Mouse (Mus musculus) heart, embryonic 16.5 days (tissue): Measurements from ENCODE around the gene Wnt10b. TPM values are rescaled to one million over a fixed set of nuclear protein-coding genes. Genes with fewer than 3 reads are reported as not detected.

Experiments
- ATAC-seq: fragments of 200-750 bp; cut with Nextera tagmentation; replicated peaks from 2 replicates; pipeline ENCODE4 v1.8.0; 2017; ENCODE audit warnings: moderate number of reproducible peaks; ENCODE audit not compliant: insufficient read depth, low FRiP score; ENCODE audit errors: extremely low read depth
- H3K27ac ChIP-seq: fragments of 300-500 bp; sonication (generic); 2 replicates; pipeline ENCODE4 v1.5.1; 2014; ENCODE audit warnings: mild to moderate bottlenecking, low read length, control low read depth, moderate library complexity
- H3K27me3 ChIP-seq: fragments of 300-500 bp; sonication (generic); 2 replicates; pipeline ENCODE4 v1.6.1; 2014; ENCODE audit warnings: low read length, mixed read lengths; ENCODE audit not compliant: control insufficient read depth, insufficient read depth
- H3K36me3 ChIP-seq: fragments of 300-500 bp; sonication (generic); 2 replicates; pipeline ENCODE4 v1.6.1; 2014; ENCODE audit not compliant: control insufficient read depth, insufficient read depth
- H3K4me1 ChIP-seq: fragments of 300-500 bp; sonication (generic); 2 replicates; pipeline ENCODE4 v1.6.1; 2014; ENCODE audit warnings: low read length, mixed read lengths; ENCODE audit not compliant: control insufficient read depth, insufficient read depth
- H3K4me2 ChIP-seq: fragments of 300-500 bp; sonication (generic); 2 replicates; pipeline ENCODE4 v1.6.1; 2014; ENCODE audit warnings: low read depth, mild to moderate bottlenecking, control low read depth, low read length
- H3K4me3 ChIP-seq: fragments of 300-500 bp; sonication (generic); 2 replicates; pipeline ENCODE4 v1.5.1; 2014; ENCODE audit warnings: mild to moderate bottlenecking, control low read depth, low read length
- H3K9ac ChIP-seq: fragments of 300-500 bp; sonication (generic); 2 replicates; pipeline ENCODE4 v1.6.1; 2014; ENCODE audit warnings: low read length, control low read depth
- H3K9me3 ChIP-seq: fragments of 300-500 bp; sonication (generic); replicated peaks from 2 replicates; pipeline ENCODE4 v1.6.1; 2016; ENCODE audit warnings: low read length; ENCODE audit not compliant: control insufficient read depth
- WGBS: fragments of 180-500 bp; shearing (Covaris S2); extraction: QIAGEN DNeasy Blood & Tissue Kit; methylation state at CpG from one replicate; pipeline ENCODE4 v1.1.7; 2014; 5-methylcytosine and 5-hydroxymethylcytosine counted together
- polyA plus RNA-seq: library from polyadenylated mRNA; unstranded; fragments of >200 nt; fragmentation: Nextera tagmentation; extraction: Ambion mirVana; gene quantifications from 2 replicates; pipeline ENCODE4 v1.2.1, GENCODE M21; 2015

Gene Wnt10b
- polyA plus RNA-seq, 1 experiment from 2014 or later = 0.28 TPM

DNA sequence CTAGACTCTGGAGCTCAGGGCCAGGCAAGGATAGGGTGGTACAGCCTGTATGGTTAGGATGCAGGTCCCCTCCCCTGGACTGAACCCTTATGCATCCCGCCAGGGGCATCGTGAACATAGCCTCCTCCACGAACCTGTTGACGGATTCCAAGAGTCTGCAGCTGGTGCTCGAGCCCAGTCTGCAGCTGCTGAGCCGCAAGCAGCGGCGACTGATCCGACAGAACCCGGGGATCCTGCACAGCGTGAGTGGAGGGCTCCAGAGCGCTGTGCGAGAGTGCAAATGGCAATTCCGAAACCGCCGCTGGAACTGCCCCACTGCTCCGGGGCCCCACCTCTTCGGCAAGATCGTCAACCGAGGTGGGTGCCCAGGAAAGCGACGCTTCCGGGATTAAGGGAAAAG is 12.8 kb upstream of the Wnt10b start:
- Histone ChIP-seq H3K36me3 (no peaks in the 10 kb centered on the region), H3K27me3 (peaks cover 91% of the 10 kb centered on the region), H3K9me3 (0 out of 2 replicates have a peak, but pooled peaks cover 2% of the 10 kb centered on the region), H3K27ac (no peak overlapping the region), H3K9ac (0 out of 2 replicates have a peak overlapping the region, but pooled peaks have one; percentile 33), H3K4me2 (peak overlapping the region; percentile 61), H3K4me3 (peak overlapping the region; percentile 48), H3K4me1 (peaks cover 27% of the 10 kb centered on the region)
- ATAC-seq = no peak
- WGBS = 2% methylated on average over 23 of the region's 23 CpGs

DNA sequence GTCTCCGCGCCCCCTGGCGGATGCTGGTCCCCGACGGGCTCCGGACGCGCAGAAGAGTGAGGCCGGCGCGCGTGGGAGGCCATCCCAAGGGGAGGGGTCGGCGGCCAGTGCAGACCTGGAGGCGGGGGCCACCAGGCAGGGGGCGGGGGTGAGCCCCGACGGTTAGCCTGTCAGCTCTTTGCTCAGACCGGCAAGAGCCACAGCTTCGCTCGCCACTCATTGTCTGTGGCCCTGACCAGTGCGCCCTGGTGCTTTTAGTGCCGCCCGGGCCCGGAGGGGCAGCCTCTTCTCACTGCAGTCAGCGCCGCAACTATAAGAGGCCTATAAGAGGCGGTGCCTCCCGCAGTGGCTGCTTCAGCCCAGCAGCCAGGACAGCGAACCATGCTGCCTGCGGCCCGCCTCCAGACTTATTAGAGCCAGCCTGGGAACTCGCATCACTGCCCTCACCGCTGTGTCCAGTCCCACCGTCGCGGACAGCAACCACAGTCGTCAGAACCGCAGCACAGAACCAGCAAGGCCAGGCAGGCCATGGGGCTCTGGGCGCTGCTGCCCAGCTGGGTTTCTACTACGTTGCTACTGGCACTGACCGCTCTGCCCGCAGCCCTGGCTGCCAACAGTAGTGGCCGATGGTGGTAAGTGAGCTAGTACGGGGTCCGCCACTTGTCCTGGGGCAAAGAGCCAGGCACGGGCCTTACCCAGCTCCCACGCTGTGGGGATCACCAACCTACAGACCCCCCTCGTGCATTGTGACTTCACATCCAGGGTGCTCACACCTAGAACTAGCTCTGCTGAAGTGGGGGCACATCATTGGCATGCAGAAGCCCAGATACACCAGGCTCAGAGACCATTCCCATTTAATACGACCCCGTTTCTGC is 11.9 kb upstream of the Wnt10b start, which contains the start of gene Wnt1:
Gene Wnt1, plus strand, starts transcription at position 197 of the 875 bp plus-strand sequence.
- Histone ChIP-seq H3K27ac (no peak within 1 kb of the TSS), H3K27me3 (peaks cover 82% of the 10 kb centered on the region), H3K9me3 (0 out of 2 replicates have a peak, but pooled peaks cover 4% of the 10 kb centered on the region), H3K36me3 (no peaks in the 10 kb centered on the region), H3K4me2 (peak within 1 kb of the TSS; percentile 61), H3K4me3 (peak within 1 kb of the TSS; percentile 48), H3K9ac (0 out of 2 replicates have a peak within 1 kb of the TSS, but pooled peaks have one; percentile 33), H3K4me1 (peaks cover 27% of the 10 kb centered on the region)
- 4% methylated on average over 51 of the region's 51 CpGs for WGBS
- no peak for ATAC-seq

DNA sequence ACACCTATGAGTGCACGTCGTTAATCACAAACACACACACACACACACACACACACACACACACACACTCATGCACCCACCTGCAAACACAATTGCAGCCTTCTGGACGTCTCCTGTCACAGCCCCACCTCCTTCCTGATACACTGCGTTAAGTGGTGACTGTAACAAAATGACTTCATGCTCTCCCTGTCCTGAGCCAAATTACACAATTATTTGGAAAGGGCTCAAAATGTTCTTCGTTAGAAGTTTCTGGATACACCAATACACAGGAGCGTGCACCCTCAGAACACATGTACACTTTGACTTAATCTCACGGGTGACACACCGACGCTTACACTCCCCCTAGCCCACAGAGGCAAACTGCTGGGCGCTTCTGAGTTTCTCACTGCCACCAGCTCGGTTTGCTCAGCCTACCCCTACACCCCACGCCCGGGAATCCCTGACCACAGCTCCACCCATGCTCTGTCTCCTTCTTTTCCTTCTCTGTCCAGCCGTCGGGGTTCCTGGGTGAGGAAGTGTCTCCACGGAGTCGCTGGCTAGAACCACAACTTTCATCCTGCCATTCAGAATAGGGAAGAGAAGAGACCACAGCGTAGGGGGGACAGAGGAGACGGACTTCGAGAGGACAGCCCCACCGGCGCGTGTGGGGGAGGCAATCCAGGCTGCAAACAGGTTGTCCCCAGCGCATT is 11.2 kb upstream of the Wnt10b start:
- WGBS = 12% methylated on average over 24 of the region's 24 CpGs
- peaks cover 27% of the 10 kb centered on the region for H3K4me1 ChIP-seq
- H3K36me3 ChIP-seq = no peaks in the 10 kb centered on the region
- no peak overlapping the region for H3K4me3 ChIP-seq
- no peak overlapping the region for H3K9ac ChIP-seq
- H3K27me3 ChIP-seq = peaks cover 74% of the 10 kb centered on the region
- 0 out of 2 replicates have a peak overlapping the region, but pooled peaks have one; percentile 23 for H3K4me2 ChIP-seq
- no peak for ATAC-seq
- H3K9me3 ChIP-seq = 0 out of 2 replicates have a peak, but pooled peaks cover 4% of the 10 kb centered on the region
- H3K27ac ChIP-seq = no peak overlapping the region

DNA sequence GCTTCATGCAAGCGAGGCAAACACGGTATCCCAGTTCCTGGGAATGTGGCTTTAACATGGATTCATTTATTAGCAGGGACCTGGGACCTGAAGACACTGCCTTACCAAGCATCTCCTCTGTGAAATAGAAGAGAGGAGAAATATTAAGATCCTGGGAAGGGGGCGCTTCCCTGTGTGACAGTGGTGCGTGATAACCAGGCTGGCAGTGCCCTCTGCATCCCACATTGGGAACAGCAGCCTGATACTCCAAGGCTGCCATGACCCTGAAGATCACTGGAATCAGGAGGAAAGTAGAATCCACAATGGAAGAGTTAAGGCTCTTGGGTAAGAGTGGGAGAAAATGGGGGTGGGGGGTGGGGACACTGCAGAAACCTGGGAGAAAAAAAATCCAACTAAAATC is 10.0 kb upstream of the Wnt10b start:
- H3K9ac ChIP-seq = no peak overlapping the region
- 43% methylated on average over 4 of the region's 4 CpGs for WGBS
- H3K27me3 ChIP-seq = peaks cover 62% of the 10 kb centered on the region
- H3K9me3 ChIP-seq = 0 out of 2 replicates have a peak, but pooled peaks cover 4% of the 10 kb centered on the region
- no peak overlapping the region for H3K27ac ChIP-seq
- no peak overlapping the region for H3K4me3 ChIP-seq
- H3K36me3 ChIP-seq = no peaks in the 10 kb centered on the region
- H3K4me2 ChIP-seq = no peak overlapping the region
- peaks cover 23% of the 10 kb centered on the region for H3K4me1 ChIP-seq
- ATAC-seq = no peak

DNA sequence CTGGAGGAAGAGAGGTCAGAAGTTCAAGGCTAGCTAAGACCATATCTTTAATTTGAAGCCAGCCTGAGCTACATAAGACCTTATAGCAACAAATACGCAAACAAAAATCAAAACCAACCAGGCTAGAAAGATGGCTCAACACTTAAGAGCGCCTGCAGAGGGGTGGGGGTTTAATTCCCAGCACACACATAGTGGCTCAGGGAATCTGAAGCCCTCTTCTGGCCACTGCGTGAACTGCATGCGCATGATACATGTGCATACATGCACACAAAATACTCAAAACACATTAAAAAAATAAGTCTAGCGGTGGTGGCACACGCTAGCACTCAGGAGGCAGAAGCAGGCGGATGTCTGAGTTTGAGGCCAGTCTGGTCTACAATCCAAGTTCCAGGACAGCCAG is 7.8 kb upstream of the Wnt10b start:
- H3K4me3 ChIP-seq = no peak overlapping the region
- H3K9ac ChIP-seq = no peak overlapping the region
- no peak for ATAC-seq
- 31% methylated on average over 7 of the region's 7 CpGs for WGBS
- H3K36me3 ChIP-seq = no peaks in the 10 kb centered on the region
- H3K27ac ChIP-seq = no peak overlapping the region
- H3K27me3 ChIP-seq = peaks cover 51% of the 10 kb centered on the region
- H3K4me1 ChIP-seq = peaks cover 5% of the 10 kb centered on the region
- no peak overlapping the region for H3K4me2 ChIP-seq
- 0 out of 2 replicates have a peak, but pooled peaks cover 4% of the 10 kb centered on the region for H3K9me3 ChIP-seq

DNA sequence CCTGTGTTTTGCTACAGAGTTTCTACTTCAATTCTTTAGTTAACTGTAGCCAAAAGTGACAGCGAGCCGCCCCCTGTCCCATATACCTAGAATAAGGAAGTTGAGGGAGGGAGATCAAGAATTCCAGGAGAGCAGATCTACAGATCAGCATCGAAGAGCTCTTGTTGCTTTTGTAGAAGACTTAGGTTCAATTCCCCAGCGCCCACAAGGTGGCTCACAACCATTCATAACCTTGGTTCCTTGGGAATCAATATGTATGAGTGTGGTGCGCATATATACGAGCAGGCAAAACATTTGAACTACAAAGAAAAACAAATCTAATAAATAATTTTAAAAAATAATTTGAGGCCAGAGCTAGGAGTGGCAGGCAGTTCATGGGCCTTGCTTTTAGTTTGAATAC is 3.2 kb upstream of the Wnt10b start:
- no peak for ATAC-seq
- 36% methylated on average over 6 of the region's 6 CpGs for WGBS
- Histone ChIP-seq H3K9me3 (0 out of 2 replicates have a peak, but pooled peaks cover 4% of the 10 kb centered on the region), H3K36me3 (no peaks in the 10 kb centered on the region), H3K27me3 (peaks cover 50% of the 10 kb centered on the region), H3K27ac (no peak overlapping the region), H3K4me1 (peaks cover 17% of the 10 kb centered on the region), H3K4me2 (no peak overlapping the region), H3K4me3 (no peak overlapping the region), H3K9ac (no peak overlapping the region)

- WGBS = 10% methylated on average over 13 of the region's 13 CpGs
- peaks cover 56% of the 10 kb centered on the region for H3K27me3 ChIP-seq
- H3K9ac ChIP-seq = no peak overlapping the region
- no peak overlapping the region for H3K4me3 ChIP-seq
- ATAC-seq = peak; percentile 37
- peaks cover 17% of the 10 kb centered on the region for H3K4me1 ChIP-seq
- H3K4me2 ChIP-seq = no peak overlapping the region
- H3K27ac ChIP-seq = no peak overlapping the region
- H3K36me3 ChIP-seq = no peaks in the 10 kb centered on the region
- no peaks in the 10 kb centered on the region for H3K9me3 ChIP-seq
Measured at GRCm38 (mm10) chr15:98780573-98780972, 2.6 kb upstream of the Wnt10b start.

DNA sequence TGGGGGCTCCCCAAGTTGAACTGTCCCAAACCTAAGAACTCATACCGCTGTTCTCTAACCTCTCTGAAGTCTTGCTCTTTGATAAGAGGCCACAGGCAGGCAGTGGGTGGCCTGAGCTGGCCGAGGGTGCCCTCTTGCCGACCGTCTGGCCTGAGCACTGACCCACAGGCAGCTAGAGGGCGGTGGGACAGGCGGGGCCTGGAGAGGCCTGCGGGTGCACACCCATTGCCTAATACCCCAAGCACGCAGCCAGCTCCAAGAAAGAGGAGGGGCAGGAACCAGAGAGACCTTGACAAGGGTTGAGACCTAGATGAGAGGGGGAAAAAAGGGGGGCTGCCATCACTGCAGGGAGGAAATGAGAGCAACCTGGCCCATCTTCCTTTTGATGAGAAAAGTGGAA is 2.1 kb upstream of the Wnt10b start:
- H3K4me3 ChIP-seq = no peak overlapping the region
- H3K9ac ChIP-seq = no peak overlapping the region
- H3K4me1 ChIP-seq = peaks cover 17% of the 10 kb centered on the region
- H3K27me3 ChIP-seq = peaks cover 61% of the 10 kb centered on the region
- H3K4me2 ChIP-seq = no peak overlapping the region
- ATAC-seq = no peak
- H3K9me3 ChIP-seq = no peaks in the 10 kb centered on the region
- 10% methylated on average over 8 of the region's 8 CpGs for WGBS
- no peaks in the 10 kb centered on the region for H3K36me3 ChIP-seq
- no peak overlapping the region for H3K27ac ChIP-seq

- no peak overlapping the region for H3K4me2 ChIP-seq
- no peak overlapping the region for H3K9ac ChIP-seq
- WGBS = 7% methylated on average over 9 of the region's 11 CpGs
- no peak for ATAC-seq
- peaks cover 17% of the 10 kb centered on the region for H3K4me1 ChIP-seq
- H3K9me3 ChIP-seq = no peaks in the 10 kb centered on the region
- no peak overlapping the region for H3K27ac ChIP-seq
- peaks cover 71% of the 10 kb centered on the region for H3K27me3 ChIP-seq
- no peaks in the 10 kb centered on the region for H3K36me3 ChIP-seq
- no peak overlapping the region for H3K4me3 ChIP-seq
Measured at GRCm38 (mm10) chr15:98778806-98779205, 856 bp upstream of the Wnt10b start.
